Mouse (Mus musculus) midbrain, embryonic 13.5 days (tissue): ENCODE measurements around the gene Stam. TPM values are rescaled to one million over a fixed set of nuclear protein-coding genes. Genes with fewer than 3 reads are reported as not detected.
A peak's percentile ranks its signal among the peaks of the same experiment; 100 is the strongest.

Source experiments
- ATAC-seq: fragments of 200-750 bp; cut with Nextera tagmentation; 2 replicates; pipeline ENCODE4 v1.8.0; 2017; ENCODE audit warnings: mild to moderate bottlenecking, moderate TSS enrichment, moderate library complexity
- H3K27ac ChIP-seq: fragments of 300-500 bp; sonication (generic); 2 replicates; pipeline ENCODE4 v1.5.1; 2015; ENCODE audit warnings: inconsistent platforms, mild to moderate bottlenecking, moderate library complexity
- H3K27me3 ChIP-seq: fragments of 300-500 bp; sonication (generic); 2 replicates; pipeline ENCODE4 v1.6.1; 2015; ENCODE audit warnings: mild to moderate bottlenecking, inconsistent platforms
- H3K36me3 ChIP-seq: fragments of 300-500 bp; sonication (generic); 2 replicates; pipeline ENCODE4 v1.6.1; 2015; ENCODE audit warnings: mild to moderate bottlenecking, inconsistent platforms
- H3K4me1 ChIP-seq: fragments of 300-500 bp; sonication (generic); replicated peaks from 2 replicates; pipeline ENCODE4 v1.6.1; 2015; ENCODE audit warnings: inconsistent platforms
- H3K4me2 ChIP-seq: fragments of 300-500 bp; sonication (generic); replicated peaks from 2 replicates; pipeline ENCODE4 v1.6.1; 2015; ENCODE audit warnings: moderate library complexity, mild to moderate bottlenecking, inconsistent platforms
- H3K4me3 ChIP-seq: fragments of 300-500 bp; sonication (generic); replicated peaks from 2 replicates; pipeline ENCODE4 v1.5.1; 2015; ENCODE audit warnings: mild to moderate bottlenecking, inconsistent platforms
- H3K9ac ChIP-seq: fragments of 300-500 bp; sonication (generic); replicated peaks from 2 replicates; pipeline ENCODE4 v1.6.1; 2015; ENCODE audit warnings: mild to moderate bottlenecking, inconsistent platforms
- H3K9me3 ChIP-seq: fragments of 300-500 bp; sonication (generic); 2 replicates; pipeline ENCODE4 v1.6.1; 2016; ENCODE audit warnings: mild to moderate bottlenecking, inconsistent platforms
- WGBS: fragments of 180-500 bp; shearing (Covaris S2); methylation state at CpG from one replicate; pipeline ENCODE4 v1.1.7; 2015; 5-methylcytosine and 5-hydroxymethylcytosine counted together
- polyA plus RNA-seq: library from polyadenylated mRNA; unstranded; fragments of >200 nt; fragmentation: Nextera tagmentation; extraction: Ambion mirVana; gene quantifications from 2 replicates; pipeline ENCODE4 v1.2.1, GENCODE M21; 2015

The Stam gene
- polyA plus RNA-seq, 1 experiment from 2014 or later = 126 TPM

- ATAC-seq = no peak
- Histone ChIP-seq H3K4me2 (no peak overlapping the region), H3K36me3 (peaks cover 22% of the 10 kb centered on the region), H3K27ac (no peak overlapping the region), H3K4me1 (no peaks in the 10 kb centered on the region), H3K9ac (no peak overlapping the region), H3K9me3 (no peaks in the 10 kb centered on the region), H3K4me3 (no peak overlapping the region), H3K27me3 (no peaks in the 10 kb centered on the region)
- WGBS = 94% methylated on average over 12 of the region's 12 CpGs
Observed at GRCm38 (mm10) chr2:14130641-14131339, 56.9 kb downstream of the Stam start.

- Histone ChIP-seq H3K4me1 (no peaks in the 10 kb centered on the region), H3K9me3 (no peaks in the 10 kb centered on the region), H3K9ac (no peak overlapping the region), H3K27ac (no peak overlapping the region), H3K36me3 (peaks cover 28% of the 10 kb centered on the region), H3K27me3 (no peaks in the 10 kb centered on the region), H3K4me3 (no peak overlapping the region), H3K4me2 (no peak overlapping the region)
- 95% methylated on average over 4 of the region's 4 CpGs for WGBS
- ATAC-seq = no peak
Observed at GRCm38 (mm10) chr2:14132468-14133326, 58.8 kb downstream of the Stam start.

DNA sequence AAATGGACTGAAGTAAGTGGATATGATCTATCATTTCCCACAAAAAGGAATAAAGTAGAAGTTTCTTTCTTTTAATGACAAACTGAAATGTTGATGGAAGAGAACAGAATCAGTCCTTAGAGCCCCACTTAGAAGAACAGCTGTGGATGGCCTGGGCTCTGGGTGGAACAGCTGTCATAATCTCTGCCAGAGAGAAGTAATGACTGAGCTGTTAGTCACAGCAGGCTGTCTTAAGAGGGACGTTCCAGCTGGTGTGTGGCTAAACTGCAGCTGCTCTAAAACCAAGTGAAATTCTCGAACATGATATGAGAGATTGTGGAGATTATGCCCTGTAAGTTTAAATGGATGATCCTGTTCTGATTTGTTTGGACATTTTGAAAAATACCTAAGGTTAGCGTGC is 63.0 kb downstream of the Stam start:
- H3K4me3 ChIP-seq = no peak overlapping the region
- no peaks in the 10 kb centered on the region for H3K9me3 ChIP-seq
- 76% methylated on average over 3 of the region's 3 CpGs for WGBS
- no peak overlapping the region for H3K27ac ChIP-seq
- no peak overlapping the region for H3K4me2 ChIP-seq
- no peaks in the 10 kb centered on the region for H3K4me1 ChIP-seq
- H3K27me3 ChIP-seq = no peaks in the 10 kb centered on the region
- H3K36me3 ChIP-seq = peaks cover 32% of the 10 kb centered on the region
- ATAC-seq = no peak
- H3K9ac ChIP-seq = no peak overlapping the region

DNA sequence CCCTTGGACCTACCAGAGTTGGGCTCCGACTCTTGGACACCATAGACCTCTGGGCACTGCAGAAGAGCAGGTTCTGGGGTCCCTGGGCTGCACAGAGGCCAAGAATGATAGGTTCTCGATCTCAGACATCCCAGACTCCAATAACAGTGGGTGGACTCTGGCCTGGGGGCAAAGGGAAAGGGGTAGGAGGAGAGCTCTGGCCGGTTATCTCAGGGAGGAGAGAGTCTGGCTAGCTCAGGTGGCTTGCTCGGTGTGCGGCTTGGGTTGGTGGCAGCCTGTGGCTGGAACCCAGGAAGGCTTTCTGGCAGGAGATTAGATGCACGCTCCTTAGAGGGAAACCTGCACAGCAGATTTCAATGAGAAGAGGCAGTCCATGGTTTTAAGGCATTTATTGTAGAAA is 65.7 kb downstream of the Stam start:
- WGBS = 81% methylated on average over 6 of the region's 6 CpGs
- Histone ChIP-seq H3K4me3 (no peak overlapping the region), H3K9me3 (no peaks in the 10 kb centered on the region), H3K4me1 (no peaks in the 10 kb centered on the region), H3K36me3 (peaks cover 51% of the 10 kb centered on the region), H3K4me2 (no peak overlapping the region), H3K27me3 (no peaks in the 10 kb centered on the region), H3K27ac (no peak overlapping the region), H3K9ac (no peak overlapping the region)
- ATAC-seq = no peak

- Histone ChIP-seq H3K4me2 (no peak overlapping the region), H3K27ac (no peak overlapping the region), H3K27me3 (no peaks in the 10 kb centered on the region), H3K4me3 (no peak overlapping the region), H3K9me3 (no peaks in the 10 kb centered on the region), H3K36me3 (peaks cover 55% of the 10 kb centered on the region), H3K4me1 (no peaks in the 10 kb centered on the region), H3K9ac (no peak overlapping the region)
- peak; percentile 48; the same call in 1 of the 2 replicates for ATAC-seq
- 31% methylated on average over 2 of the region's 2 CpGs for WGBS
Observed at GRCm38 (mm10) chr2:14140044-14140443, 66.1 kb downstream of the Stam start.

DNA sequence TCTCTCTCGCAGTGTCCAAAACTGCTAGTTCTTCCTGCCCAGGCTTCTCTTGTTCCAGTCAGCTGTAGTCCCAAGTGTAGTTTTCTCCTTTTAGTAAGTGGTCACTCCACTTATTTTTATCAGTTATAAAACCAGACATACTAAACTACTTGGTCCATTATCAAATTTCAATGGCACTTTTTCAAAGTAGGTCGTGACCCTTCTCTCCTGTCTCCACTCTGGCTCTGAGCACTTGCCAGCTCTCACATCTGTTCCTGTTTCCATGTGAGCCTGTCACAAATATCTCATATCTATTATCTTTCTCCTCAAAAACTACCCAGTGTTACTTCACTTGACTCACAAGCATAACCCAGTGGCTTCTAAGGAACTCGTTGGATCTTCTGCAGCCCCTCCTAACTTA is 71.4 kb downstream of the Stam start:
- no peaks in the 10 kb centered on the region for H3K4me1 ChIP-seq
- WGBS = 88% methylated on average over 3 of the region's 3 CpGs
- ATAC-seq = no peak
- H3K4me2 ChIP-seq = no peak overlapping the region
- no peaks in the 10 kb centered on the region for H3K27me3 ChIP-seq
- peaks cover 39% of the 10 kb centered on the region for H3K36me3 ChIP-seq
- no peak overlapping the region for H3K27ac ChIP-seq
- H3K9me3 ChIP-seq = no peaks in the 10 kb centered on the region
- no peak overlapping the region for H3K9ac ChIP-seq
- no peak overlapping the region for H3K4me3 ChIP-seq

DNA sequence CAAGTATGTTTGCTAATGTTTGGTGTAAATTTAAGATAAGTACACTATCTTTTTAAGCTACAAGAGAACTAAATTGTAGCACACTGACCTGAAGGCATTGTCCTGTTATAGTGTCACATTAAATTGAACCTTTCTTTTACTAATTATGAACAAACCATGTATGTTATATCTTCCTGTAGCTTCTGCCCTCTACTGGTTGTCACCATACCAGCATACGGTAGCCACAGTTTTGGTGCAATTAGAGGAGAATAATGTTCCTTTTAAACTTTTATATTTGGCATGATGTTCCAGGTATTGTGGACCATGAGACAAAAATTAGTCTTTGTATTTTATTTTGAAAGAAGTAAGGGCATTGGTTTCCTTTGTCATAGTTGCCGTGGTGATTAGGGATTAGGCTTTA is 73.0 kb downstream of the Stam start:
- ATAC-seq = no peak
- no peaks in the 10 kb centered on the region for H3K9me3 ChIP-seq
- no peaks in the 10 kb centered on the region for H3K27me3 ChIP-seq
- H3K4me2 ChIP-seq = no peak overlapping the region
- H3K9ac ChIP-seq = no peak overlapping the region
- no peak overlapping the region for H3K27ac ChIP-seq
- H3K36me3 ChIP-seq = peaks cover 33% of the 10 kb centered on the region
- no peaks in the 10 kb centered on the region for H3K4me1 ChIP-seq
- no peak overlapping the region for H3K4me3 ChIP-seq
- 88% methylated on average over 2 of the region's 2 CpGs for WGBS

DNA sequence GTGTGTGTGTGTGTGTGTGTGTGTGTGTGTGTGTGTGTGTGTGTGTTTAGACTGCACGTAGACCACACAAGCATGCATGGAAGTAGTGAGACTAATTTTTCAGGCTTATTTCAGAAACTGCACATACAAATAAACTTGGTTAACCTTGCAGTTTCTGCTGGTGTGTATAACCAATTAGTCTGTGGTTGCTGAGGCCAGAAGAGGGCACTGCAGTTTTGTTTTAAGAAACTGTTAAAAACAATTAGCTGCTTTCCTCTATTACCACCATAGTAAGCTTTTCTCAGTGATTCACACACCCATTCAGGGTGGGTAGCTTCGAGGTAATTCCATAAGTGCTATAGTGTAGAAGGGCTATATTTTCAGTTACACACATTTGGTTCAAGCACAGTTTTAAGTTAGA is 76.9 kb downstream of the Stam start:
- Histone ChIP-seq H3K27me3 (no peaks in the 10 kb centered on the region), H3K36me3 (peaks cover 14% of the 10 kb centered on the region), H3K9me3 (no peaks in the 10 kb centered on the region), H3K4me2 (no peak overlapping the region), H3K4me1 (no peaks in the 10 kb centered on the region), H3K4me3 (no peak overlapping the region), H3K9ac (no peak overlapping the region), H3K27ac (no peak overlapping the region)
- WGBS = 93% methylated on average over 2 of the region's 2 CpGs
- no peak for ATAC-seq

- Histone ChIP-seq H3K27ac (no peak overlapping the region), H3K36me3 (peaks cover 10% of the 10 kb centered on the region), H3K27me3 (no peaks in the 10 kb centered on the region), H3K4me3 (no peak overlapping the region), H3K4me2 (no peak overlapping the region), H3K9ac (no peak overlapping the region), H3K9me3 (no peaks in the 10 kb centered on the region), H3K4me1 (no peaks in the 10 kb centered on the region)
- WGBS = 92% methylated on average over 6 of the region's 6 CpGs
- peak; percentile 50; the same call in 1 of the 2 replicates for ATAC-seq
Observed at GRCm38 (mm10) chr2:14151854-14152253, 78.0 kb downstream of the Stam start.

GRCm38 (mm10) chr2:14159047-14159446 is 85.1 kb downstream of the Stam start:
- no peaks in the 10 kb centered on the region for H3K4me1 ChIP-seq
- H3K9me3 ChIP-seq = no peaks in the 10 kb centered on the region
- H3K36me3 ChIP-seq = 0 out of 2 replicates have a peak, but pooled peaks cover 3% of the 10 kb centered on the region
- H3K4me2 ChIP-seq = no peak overlapping the region
- H3K9ac ChIP-seq = no peak overlapping the region
- no peak for ATAC-seq
- WGBS = 82% methylated on average over 3 of the region's 3 CpGs
- H3K27me3 ChIP-seq = no peaks in the 10 kb centered on the region
- no peak overlapping the region for H3K27ac ChIP-seq
- no peak overlapping the region for H3K4me3 ChIP-seq

DNA sequence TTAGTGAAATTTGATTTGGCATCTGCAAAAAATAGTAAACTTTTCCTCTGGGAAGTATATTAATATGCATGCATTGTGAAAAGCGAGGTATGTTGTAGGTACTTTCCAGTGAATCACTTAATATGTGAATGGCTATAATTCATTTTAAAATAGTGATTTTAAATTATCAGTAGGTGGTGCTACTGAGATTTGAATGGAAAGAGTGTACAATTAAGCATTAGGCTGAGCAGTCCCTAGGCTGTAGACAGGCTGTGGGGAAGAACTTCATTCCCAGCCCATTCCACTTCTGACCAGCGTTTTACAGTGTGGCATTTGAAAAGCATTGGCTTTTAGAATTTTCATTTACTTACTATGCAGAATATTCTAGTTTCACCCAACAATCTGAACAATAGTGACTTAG is 85.9 kb downstream of the Stam start:
- 0 out of 2 replicates have a peak, but pooled peaks cover 3% of the 10 kb centered on the region for H3K36me3 ChIP-seq
- no peak overlapping the region for H3K4me3 ChIP-seq
- no peaks in the 10 kb centered on the region for H3K9me3 ChIP-seq
- no peak overlapping the region for H3K4me2 ChIP-seq
- no peaks in the 10 kb centered on the region for H3K4me1 ChIP-seq
- 87% methylated on average over 2 of the region's 2 CpGs for WGBS
- no peak for ATAC-seq
- H3K9ac ChIP-seq = no peak overlapping the region
- no peak overlapping the region for H3K27ac ChIP-seq
- no peaks in the 10 kb centered on the region for H3K27me3 ChIP-seq

DNA sequence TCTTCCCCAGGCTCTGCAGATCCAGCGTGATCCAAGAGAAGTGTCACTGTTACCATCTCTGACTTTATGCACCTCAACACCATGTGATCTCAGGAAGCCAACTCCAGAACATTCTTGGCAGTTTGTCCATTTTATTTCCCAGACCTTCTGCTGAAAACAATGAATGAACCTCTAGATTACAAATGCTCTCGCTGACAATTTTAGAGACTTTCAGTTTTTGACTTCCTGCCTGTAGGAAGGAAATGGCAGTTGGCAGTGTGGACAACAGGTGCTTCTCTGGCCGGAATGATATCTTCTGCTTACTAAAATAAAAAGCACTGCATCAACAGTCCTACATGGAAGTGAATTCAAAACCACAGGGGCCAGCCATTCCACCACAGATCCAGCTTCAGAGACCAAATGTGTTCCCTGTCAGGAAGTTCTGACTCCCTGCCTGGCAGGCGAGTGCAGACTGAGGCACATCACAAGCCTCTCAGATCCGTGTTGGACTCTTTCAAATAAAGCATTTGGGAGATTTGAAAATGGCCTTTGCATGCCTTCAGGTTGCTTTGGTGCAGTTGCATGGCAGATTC is 90.6 kb downstream of the Stam start:
- H3K4me3 ChIP-seq = no peak overlapping the region
- H3K27ac ChIP-seq = no peak overlapping the region
- WGBS = 81% methylated on average over 5 of the region's 5 CpGs
- no peaks in the 10 kb centered on the region for H3K27me3 ChIP-seq
- H3K9ac ChIP-seq = no peak overlapping the region
- 0 out of 2 replicates have a peak, but pooled peaks cover 3% of the 10 kb centered on the region for H3K4me1 ChIP-seq
- no peak for ATAC-seq
- H3K9me3 ChIP-seq = no peaks in the 10 kb centered on the region
- no peak overlapping the region for H3K4me2 ChIP-seq
- H3K36me3 ChIP-seq = no peaks in the 10 kb centered on the region
